Mouse (Mus musculus) R1 (cell line): ENCODE data around the gene Mapk8ip1.
"Not testable (repeated sequence)": the region's sequence is repeated elsewhere in the genome, so short reads cannot be mapped to it uniquely, and the experiment has no call there.

Source experiments
- DNase-seq: peaks from one replicate; pipeline ENCODE4 v3.0.0-alpha.2; 2018; ENCODE audit warnings: low read depth, low spot score

Mapk8ip1 gene

DNA sequence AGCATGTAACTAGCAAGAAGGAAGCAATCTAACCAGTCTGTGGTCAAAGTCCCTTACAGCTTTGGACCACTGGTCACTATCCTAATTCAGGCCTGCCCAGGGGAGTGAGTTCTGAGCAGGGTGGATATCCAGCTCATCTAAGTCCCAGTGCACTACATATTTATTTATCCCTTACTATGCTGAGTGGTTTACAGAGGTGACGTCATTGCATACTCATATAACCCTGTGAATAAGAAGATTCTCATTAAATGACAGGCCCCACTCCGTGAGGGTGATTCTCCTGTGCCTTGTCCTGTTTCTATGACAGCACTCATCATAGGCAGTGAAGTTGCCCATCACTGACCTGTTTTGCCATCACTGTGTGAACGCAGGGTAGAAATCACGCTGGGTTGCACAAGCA lies 24.3 kb upstream of the Mapk8ip1 start:
- no peak for DNase-seq

DNA sequence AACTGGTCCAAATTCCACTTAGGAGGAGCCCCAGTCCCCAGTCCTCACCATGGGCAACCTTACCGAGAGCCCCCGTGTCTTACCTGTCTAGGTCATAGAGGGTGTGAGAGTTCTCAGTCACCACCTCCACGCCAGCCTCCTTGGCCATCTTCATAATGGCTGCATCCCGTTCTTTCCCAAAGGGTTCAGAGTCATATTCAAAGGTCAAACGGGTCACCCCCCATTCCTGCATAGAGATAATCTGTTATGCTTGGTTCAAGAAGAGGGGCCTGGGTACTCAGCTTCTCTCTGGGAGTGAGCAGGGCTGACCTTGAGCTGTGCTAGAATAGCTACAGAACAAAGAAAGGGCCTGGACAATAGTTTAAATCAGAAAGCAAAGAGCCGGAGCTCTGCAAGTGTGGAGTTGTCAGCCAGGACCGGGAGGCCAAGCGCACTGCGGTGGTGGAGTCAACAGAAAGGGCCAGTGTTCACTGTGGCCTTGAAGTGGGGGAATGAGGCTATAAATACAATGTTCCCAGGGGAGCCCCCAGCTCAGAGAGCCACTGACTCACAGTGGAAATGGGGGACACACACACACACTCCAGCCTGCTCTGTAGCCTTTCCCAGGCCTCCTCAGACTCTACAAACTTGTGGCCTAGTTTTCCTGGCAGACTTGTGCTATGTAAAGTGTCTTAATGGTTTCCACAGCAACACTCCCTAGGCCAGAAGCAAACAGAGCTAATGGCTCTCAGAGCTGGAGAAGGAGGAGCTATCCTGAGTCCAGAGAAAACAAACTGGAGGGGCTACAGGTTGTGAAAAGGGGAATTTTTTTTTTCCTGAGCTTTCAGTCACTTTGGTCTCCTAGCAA lies 23.6 kb upstream of the Mapk8ip1 start:
- peak; percentile 92 for DNase-seq

DNA sequence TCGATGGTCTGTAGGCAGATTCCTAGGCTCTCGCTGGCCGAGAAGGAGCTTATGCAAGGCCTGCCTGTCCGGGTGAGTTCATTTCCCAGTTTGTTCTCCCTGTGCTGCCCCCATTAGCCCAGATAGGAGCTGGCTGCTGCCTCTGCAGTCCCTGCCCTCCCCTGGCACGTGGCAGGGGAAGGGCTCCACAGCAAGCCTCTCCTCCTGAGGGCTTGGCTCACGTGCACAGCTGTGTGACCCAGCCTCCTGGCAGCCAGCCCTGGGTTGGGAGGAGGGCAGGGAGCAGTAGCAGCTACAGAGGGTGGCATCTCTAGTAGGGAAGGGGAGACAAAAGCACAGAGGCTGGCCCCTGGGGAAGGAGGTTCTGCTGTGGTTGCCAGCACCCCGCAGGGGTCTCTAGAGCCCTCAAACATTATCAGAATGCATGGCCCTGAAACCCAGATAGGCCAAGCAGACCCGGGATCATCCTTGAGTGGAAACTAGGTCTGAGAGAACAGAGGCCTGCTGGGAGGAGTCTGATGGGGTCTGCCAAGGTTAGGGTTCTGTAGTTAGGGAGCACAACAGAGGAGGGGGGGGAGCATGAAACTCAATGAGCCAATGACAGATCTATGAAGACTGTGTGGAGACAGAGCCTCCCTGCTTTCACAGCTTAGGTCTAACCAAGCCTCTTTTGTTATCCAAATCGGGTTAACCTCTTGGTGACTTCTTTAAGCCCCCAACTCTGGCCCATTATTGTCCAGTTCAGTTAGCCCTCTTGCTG lies 22.8 kb upstream of the Mapk8ip1 start:
- peak; percentile 87 for DNase-seq

DNA sequence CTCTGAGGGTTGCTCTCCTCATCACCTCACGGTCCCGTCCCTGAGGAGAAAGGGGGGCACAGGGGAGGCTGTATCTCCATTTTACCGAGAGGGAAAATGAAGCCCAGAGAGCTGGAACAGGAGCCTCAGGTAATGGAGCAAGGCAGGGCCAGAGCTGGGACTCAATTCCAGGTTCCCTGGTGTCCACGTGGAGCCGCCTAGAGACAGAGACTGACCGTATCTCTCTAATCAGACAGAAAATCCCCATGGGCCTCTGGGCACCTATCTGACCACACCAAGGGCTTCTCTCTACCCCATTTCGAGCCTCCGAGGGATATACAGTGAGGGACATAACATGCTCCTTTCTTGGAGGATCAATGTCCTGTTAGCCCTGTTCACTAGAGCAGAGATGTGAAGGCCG lies 22.1 kb upstream of the Mapk8ip1 start:
- no peak for DNase-seq

DNA sequence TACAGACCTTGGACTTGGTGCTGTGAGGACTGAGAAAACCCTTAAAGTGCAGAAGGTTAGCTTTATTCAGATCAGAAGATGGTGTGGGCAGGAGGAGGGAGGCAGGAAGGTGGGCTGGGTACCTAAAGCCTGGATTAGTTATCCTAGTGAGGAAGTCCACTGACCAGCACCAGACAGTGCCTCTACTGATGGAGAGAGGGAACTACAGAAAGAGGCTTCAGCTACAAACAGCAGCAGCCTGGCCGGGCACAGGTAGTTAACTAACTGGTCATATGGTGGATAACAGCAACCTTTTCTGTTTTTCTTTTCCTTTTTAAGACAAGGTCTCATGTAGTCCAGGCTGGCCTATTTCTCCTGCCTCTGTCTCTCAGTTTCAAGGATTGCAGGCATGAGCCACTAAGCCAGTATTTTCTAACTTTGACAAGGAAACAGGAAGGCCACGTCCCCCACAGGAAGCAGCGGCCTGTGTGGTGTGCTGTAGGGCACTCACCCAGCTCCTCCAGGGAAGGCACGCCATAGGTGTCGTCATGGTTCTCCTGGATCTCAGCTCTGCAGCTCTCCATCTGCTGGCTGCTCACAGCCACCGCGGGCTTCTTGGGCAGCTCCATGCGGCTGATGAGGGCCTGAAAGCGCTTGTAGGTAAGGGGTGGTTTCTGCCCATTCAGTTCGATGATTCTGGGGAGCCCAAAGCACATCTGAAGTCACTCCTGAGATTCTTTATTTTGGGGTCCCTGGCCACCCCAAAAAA lies 21.5 kb upstream of the Mapk8ip1 start:
- DNase-seq, result peak; percentile 53

DNA sequence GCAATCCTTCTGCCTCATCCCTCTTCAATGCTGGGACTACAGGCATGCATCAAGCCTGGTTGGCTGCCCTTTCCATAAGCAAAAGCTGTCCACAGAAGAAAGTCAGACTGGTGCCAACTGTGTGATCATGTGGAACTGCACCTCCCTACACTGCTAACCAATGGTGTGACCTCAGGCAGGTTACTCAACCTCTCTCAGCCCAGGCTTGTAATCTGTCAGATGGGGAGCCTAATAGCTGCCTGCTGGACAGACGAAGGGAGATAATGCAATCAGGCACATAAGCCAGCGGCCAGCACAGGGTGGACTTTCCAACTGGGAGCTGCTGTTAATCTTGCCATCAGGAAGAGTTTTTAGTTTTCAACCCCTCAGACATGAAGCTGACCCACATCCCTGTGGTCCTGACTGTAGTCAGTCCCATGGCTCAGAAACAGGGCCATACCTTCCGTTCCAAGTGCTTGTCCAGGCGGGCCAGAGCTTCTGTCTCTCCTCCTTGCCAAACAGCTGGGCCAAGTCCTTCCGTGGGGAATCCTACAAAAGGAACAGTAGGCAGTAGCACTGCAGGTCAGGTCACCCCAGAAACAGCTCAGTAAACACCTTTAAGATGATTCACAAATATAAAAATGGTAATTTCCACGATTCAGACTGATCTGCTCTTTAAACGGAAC lies 20.8 kb upstream of the Mapk8ip1 start:
- DNase-seq, result no peak

DNA sequence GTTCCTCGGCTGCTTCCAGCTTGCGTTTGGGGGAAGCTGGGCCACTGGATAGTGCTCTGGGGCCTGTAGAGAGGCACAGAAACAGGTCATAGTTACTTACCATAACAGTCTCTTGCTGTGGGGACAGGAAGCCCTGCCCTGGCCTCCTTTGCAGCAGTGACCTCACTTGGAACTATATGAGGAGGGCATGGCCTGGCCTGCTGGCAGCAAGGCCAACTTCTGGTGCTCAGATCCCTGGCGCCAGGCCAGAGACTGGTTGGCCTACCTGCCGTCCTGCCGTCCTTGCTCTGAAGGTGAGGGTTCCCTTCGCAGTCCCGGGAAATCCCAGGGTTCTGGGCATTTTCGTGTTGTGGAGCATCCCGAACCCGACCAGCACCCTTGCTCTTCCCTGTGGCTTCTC lies 10.6 kb upstream of the Mapk8ip1 start:
- DNase-seq, result no peak

DNA sequence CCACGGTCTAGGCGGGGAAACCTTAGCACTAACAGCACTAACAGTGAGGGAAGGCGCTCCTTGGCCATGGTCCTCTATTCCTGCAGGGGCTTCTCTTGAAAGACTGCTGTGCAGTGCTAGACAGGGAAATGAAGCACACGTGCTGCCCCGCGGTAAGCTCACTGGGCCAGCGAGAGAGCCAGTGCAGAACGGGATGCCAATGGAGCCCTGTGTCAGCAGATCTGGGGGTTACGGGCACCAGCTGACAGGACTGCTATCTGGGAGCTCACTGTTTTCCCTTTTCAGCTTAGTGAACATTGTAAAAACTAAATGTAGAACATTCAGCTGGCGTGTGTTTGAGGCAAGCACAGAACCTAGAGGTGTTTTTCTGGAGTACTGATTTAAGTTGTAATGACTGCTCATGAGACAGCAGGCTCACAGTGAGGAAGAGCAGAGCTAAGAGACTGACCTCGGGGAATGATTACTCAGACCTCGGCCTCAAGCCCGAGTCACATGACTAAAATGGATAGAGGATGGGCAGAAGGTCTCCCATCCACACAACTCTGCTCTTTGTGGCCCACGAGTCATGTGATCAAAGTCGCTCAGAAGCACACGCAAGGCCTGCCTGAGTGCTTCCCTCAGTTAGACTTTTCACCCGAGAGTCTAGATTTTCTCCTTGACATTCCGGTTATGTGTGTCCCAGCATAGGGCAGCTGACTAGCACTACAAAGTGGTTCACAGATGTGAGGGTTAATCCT lies 7.4 kb upstream of the Mapk8ip1 start:
- DNase-seq, result no peak

DNA sequence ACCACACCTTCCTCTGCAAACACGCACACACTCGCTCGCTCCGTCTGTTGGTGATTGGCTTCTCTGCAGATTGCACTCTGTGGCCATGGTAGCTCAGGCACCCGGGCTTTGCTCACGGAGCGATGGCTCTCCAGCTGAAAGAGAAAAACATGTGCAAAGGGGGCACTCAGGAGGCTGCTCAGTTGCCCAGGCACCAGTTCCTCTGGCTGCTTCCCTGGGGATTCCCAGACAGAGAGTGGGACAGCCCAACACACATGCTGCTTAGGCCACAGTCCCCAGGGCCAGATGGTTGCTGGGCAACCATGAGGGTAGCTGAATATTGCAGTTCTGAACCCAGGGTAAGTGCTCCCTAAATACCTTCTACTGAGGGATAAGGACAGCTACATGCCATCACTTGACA lies 4.6 kb upstream of the Mapk8ip1 start:
- DNase-seq, result no peak

DNA sequence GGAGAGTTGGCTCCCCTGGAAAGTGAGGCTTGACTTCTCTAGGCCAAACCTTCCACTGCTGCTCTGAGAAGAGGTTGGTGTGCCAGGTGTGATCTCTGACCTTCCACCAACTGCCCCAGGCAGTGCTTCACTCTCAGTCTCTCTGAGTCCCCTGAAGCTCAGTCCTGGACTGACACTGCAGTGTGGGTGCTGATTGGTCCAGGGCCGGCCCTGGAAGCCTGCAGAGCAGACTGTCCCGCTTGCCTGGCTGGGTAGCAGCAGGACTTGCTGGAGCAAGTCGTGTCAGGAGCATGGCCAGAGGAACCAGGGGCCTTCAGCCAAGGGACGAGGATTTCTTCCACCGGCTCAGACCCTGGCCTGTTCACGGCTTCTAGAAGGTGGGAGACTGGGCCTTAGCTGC lies 3.7 kb upstream of the Mapk8ip1 start:
- no peak for DNase-seq

DNA sequence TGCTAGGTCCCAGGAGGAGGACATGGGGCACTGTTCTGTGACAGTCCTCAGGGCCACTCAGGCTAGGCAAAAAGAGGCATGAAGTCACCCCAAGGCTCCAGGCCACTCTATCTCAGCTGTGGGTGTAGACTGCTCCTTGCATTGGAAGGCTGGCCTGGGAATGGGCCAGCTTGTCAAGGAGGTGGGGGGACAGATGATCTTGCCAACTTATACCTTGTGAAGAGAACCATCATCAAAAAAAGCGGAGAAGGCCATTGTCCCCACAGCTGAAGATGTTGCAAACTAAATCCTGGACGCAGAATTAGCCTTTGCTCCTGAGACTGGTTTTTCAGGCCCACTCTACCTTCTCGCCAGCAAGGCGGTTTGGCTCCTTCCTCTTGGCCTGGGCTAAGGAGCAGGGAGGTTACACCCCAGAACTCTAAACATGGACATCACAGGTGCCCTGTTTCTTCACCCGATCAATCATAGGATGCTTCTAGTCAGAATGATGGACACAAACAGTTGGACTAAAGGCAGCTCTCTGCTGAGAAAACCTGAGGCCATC lies 2.8 kb upstream of the Mapk8ip1 start:
- DNase-seq, result no peak

DNA sequence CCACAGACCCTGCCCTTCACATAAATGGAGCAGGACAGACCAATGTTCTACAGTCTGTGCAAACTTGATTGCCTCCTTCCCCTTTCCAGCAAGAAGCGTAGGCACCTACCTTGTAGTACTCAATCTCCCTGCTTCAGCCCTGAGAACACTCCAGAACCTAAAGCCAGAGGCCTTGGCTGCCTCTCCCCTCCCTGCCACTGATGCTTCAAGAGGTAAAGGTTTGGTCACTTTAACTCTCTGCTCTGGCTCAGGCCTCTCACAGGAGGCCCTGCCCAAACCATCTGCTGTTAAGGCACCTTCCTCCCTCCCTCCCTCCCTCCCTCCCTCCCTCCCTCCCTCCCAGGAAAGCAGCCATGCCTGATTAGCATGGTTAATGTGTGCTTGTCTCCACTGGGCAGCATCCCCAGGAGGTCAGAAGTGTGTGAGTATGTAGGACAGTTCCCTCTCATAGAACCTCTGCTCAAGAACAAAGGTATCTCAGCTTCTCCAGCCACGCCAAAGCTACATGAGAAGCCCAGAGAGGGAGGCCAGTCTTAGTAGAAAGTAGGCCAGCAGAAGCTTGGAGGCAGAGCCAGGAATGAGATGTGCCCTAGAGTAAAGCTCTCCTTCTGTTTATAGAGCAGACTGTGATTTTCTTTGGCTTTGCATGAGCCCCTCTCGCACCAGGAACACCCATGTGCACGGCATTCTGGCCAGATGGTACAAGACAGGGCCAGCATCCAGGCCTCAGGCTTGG lies 1.7 kb upstream of the Mapk8ip1 start:
- DNase-seq, result no peak

DNA sequence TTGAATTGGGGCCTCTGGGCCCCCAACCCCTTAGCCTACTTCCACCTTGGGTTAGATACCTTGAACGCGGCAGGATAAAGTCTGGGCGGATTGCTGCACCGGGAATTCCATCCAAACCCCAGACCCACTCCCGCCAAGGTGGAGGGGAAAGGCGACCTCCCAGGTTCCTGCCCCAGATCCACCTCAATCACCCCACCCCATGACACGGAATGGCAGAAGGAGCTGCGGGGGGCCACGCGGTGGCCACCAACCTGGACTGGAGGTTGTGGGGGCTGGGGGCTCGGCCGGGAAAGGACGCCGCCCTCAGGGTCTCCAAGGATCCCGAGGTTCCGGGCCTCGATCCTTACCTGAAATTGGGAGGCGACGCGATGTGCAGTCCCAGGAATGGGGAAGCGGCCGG lies 381 bp downstream of the Mapk8ip1 start:
- peak; percentile 30 for DNase-seq

DNA sequence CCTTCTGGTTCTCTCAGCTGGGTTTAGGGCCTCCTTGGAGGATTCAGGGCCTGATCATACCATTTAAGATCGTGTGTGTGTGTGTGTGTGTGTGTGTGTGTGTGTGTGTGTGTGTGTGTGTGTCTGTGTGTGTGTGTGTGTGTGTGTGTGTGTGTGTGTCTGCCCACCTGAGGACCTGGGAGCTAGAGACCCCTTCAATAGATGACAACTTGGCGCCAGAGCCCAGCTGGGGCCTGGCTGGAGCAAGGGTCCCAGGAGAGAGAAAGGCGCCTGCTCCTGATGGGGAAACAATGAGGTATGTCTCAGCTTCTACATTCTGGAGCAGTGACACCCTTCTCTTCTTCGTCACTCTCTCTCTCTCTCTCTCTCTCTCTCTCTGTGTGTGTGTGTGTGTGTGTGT lies 1.2 kb downstream of the Mapk8ip1 start:
- DNase-seq, result not testable (repeated sequence)

DNA sequence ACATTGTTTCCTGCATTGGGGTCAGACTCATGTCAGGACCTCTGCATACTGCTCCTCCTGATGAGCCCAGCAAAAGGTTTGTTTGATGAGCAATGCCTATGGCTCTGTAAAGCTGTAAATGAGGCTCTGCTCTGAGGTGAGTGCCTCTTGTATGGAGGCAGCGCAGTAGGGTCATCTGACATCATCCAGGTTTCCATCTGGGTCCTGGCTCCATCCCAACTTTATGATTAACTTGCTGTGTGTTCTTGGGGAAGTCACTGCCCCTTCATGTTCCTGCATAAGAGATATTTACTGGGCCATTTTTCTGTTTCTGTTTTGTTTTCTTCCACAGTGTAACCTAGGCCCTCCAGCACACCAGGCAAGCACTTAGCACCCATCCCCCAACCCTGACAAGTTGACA lies 3.6 kb downstream of the Mapk8ip1 start:
- no peak for DNase-seq

DNA sequence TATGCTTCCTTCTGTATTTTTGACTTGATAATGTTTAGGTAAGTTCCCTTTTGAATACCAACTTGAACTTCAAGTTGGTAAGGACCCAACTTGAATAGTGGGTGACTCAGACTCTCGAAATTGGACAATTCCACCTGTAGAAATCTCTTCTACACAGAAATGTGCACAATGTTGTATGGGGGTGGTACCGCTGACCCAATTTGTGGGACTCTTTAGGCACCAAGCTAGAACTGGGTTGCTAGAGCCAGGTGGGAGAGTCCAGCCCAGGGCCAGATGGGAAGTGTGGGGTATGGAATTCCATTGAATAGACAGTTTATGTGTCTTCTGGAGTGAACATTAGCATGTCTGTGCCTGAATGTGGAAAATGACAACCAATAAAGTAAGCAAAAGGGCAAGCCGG lies 5.5 kb downstream of the Mapk8ip1 start:
- no peak for DNase-seq

DNA sequence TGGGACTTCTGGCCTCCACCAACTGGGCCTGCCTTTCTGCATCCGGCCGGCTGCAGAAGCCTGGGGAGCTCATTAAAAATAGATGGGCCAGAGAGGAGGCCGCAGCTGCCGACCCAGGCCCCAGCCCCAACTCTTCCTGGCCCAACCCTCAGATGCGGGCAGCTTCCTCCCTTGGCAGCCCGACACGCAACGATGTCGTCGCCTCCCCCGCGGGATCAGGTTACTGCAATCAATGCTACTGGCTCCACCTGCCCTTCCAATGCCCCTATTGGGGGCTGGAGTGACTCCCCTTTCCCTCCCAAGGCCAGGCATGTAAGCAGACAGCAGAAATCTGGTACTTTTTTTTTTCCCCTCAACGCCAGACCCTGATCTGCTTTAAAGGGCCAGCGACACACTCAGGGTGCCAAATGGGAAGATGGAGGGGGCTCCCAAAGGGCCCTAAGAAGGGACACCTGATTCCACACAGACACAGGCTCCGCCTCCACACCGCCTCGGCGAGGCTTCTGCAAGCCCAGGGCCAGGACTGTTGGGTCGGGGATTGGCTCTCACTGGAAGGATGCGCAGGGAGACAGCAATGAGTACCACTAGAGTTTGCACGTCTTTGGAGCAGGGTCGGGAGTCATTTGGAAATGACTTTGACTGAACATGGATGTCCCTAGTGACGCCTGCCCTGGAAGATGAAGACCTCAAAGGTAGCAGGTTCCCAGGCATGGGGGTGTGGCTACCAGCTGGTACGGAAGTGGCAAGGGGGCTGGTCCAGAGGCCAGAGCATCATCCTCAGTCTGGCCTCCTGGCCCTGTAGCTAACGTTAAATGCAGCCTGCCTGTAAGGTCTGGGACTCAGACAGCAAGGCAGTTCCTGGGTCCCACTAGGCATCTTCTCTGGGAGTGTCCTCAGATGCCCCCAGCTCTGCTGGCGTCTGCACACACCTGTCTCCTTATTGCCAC lies 8.5 kb downstream of the Mapk8ip1 start:
- peak; percentile 76 for DNase-seq

DNA sequence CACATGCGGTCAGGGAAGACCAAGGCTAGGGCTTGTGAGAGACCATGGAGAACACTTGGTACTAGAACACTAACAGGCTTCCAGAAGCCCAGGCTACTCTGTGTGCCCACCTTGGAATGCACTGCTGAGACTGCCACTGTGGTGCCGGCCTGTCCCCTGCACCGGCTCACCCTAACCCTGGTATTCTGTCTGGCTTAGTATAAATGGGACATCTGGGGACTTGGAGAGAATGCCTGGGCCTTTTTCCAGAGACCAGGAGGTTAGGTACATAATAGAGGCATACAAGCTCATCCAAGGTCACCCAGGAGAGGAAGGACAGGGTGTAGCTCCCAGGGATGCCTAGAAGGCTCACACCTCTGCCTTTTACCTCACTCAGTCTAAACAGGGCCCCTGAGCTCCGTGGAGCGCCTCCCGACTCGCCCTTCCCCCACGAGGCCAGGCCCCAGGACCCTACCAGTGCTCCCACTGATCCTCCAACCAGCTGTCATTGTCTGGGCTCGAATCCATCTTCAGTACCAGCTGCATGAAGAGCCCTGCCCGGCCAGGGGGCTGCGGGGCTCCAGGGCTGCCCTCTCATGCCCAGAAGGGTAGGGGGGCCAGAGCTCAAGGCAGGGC lies 9.3 kb downstream of the Mapk8ip1 start:
- peak; percentile 33 for DNase-seq

DNA sequence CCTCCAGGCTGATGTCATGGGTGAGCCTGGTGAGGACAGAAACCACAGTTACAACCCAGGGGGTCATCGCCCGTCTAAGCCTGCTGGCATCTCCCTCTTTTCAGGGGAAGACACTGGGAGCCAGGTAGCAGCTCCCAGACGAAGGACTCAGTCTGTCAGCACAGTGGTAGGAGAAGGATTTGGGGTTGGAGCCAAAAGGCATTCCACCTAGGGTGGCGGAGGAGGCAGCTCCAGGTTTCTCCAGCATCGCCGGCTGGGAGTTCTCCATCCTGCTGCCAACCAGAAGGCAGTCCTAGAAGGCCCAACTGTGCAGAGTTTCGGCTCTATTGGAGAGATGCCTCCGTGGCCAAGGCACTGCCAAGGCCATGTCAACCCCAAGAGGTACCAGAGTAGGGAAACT lies 9.9 kb downstream of the Mapk8ip1 start:
- no peak for DNase-seq
